Mouse (Mus musculus) layer of hippocampus, postnatal 25 days (tissue): ENCODE results near the gene Serpina3n. TPM values are rescaled to one million over a fixed set of nuclear protein-coding genes. Genes with fewer than 3 reads are reported as not detected.
"Not testable (repeated sequence)": the region's sequence is repeated elsewhere in the genome, so short reads cannot be mapped to it uniquely, and the experiment has no call there.

Source experiments
- DNase-seq, 2 experiments: peaks; one replicate each; pipeline ENCODE4 v3.0.0; 2022; ENCODE audit warnings: mixed read lengths in 2 of 2, low spot score in 1 of 2; ENCODE audit errors: extremely low spot score in 1 of 2
- total RNA-seq, 2 experiments: library from RNA; stranded (reverse); gene quantifications; 2 replicates each; pipeline ENCODE4 v1.2.3; 2021

The Serpina3n gene
- total RNA-seq, 2 experiments from 2014 or later, result 72.2 to 78.7 TPM

DNA sequence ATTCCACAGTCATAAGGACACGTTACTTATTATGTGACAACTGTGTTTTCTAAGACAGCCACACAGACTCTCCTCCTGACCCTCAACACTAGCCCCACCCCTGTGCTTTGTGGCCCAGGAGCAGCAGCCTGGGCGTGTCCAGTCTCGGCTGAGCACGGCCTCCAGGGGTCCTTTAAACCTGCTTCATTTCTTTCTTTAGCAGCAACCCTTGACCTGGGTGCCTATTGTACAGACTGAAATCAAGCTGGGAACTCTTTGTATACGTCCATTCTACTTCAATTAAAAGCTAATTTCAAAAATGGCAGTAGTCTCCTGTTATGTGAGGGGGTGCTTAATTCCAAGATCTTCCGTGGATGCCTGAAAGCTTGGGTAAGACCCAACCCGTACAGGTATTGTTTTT is 26.7 kb downstream of the Serpina3n start:
- no peak for DNase-seq

DNA sequence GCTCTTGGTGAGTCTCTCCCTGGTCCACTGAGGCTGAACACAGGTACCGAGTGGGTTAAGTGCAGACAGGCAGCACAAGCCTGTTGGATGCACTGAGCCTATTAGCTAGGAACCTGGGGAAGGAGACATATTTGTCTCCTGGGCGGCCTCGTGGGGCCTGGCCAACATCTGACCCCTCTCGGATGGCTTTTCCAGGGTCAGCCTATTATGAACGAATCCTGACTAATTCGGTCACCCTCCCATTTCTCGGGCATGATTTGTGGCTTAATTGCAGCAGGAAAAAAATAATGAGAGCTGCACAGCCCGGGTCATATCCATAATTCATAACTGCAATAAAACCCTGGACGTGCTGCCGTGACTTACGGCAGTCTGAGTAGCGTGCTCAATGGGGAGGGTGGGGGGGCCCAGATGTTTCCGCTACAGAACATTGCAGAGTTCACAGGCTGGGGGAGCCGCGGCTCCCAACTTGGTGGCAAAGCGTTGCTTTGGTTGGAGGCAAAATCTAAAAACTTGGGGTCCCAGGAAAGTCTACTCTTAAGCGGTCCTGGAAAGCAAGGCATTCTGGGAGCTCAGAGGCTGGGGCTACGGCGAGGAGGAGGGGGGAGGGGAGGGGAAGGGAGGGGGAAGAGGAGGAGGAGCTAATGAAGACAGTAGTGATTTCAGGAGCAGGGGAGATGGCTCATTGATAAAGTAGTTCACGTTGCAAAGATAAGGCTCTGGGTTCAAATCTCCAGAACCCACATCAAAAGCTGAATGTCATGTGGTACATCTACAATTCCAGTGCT is 27.6 kb downstream of the Serpina3n start:
- no peak for DNase-seq

DNA sequence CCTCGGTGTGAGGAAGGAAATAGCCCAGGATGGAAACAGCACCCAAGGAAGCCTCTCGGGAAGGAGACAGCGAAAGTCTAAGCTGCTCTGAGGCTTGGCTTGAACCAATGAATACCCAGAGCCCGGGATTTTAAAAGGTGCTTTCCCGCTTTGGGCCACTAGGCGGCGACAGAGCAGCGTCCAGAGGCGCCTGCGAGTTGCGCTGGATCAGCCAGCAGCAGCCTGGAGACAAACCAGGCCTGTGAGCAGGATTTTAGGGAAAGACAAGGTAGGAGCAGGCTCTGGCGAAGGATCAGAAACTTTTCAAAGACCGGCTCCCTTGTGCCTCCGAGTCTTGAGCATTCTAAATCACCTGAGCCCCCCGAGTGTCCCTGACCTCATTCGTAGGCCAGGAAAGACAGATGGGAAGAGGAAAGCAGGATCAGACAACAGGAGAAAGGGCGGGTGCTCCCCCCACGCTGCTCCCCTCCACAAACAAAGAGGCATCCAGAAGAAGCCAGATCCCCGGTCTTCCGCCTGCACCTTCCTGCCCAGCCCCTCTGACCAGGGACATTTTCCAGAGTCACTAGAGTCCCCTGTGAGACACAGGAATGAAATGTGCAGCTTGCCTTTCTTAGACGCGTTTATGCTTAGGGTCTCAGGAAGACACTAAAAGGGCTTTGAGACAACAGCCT is 33.7 kb downstream of the Serpina3n start:
- DNase-seq, result peak; percentile 87 to 98

DNA sequence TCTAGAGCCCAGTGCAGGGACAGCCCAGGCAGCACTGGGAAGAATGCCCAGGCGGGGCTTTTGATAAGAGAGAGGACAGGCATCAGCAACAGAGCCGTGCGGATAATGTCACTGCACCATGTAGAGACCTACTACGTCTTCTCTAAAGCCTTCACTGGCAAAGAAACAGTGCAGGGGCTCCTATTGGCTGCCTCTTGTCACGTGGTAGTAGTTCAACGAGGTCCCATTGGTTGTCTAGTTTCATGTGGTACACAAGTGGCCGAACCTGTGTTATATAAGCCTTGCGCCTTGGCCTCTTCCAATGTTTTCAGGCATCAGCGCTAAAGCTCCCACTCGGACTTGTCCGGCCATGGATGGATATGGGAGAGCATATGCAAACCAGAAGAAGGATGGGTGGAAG is 37.2 kb downstream of the Serpina3n start:
- DNase-seq, result no peak

DNA sequence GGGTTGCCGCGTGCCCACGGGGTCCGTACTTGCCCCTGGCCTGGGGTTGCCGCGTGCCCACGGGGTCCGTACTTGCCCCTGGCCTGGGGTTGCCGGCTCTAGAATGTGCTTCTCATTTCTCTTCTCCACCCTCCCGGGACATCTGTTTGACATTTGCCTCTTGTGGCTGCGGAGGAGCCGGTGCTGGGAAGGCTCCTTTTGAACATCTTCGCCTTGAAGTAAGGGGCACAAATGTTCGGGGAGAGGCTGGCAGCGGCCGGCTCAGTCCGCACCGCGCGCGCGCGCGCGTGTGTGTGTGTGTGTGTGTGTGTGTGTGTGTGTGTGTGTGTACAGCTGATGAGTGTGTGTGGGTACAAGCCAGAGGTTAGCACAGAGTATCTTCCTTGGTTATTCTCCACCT is 40.5 kb downstream of the Serpina3n start:
- DNase-seq, result not testable (repeated sequence)

DNA sequence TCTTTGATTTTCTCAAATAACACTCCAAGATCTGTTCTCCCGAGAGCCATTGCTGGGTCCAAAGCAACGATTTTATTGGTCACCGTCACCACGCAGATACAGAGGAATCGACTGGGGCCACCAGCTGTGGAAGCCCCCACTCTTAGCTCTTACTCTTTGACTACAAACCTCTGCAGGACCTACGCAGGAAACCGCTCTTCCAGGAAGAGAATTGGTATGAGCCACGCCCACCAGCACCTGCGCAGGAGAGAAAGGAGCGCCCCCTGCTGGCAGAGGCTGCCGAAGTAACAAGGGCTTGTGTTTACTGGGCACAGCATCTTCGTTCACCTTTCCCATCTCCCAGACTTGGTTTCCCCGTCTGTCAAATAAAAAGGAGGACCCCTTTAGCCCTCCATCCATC is 41.6 kb downstream of the Serpina3n start:
- peak in 1 of 2 experiments; percentile 73 for DNase-seq

DNA sequence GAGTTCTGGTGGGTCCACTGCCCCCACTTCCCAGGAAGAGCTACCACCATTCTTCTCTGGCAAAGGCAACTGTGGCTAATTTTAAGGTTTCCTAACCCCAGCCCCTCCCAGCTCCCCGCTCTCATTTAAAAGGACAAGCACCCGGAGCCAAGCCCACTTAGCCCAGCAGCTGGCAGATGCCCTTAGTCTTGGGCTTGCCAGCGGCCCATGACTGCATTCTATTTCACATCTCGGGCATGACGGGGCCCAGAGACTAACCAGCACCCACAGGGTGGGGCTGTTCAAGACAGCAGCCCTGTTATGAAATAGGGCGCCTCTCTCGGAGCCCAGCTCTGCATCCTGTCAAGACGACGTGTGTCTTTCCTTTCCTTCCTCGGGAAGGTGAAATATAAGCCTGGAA is 43.7 kb downstream of the Serpina3n start:
- DNase-seq, result no peak

DNA sequence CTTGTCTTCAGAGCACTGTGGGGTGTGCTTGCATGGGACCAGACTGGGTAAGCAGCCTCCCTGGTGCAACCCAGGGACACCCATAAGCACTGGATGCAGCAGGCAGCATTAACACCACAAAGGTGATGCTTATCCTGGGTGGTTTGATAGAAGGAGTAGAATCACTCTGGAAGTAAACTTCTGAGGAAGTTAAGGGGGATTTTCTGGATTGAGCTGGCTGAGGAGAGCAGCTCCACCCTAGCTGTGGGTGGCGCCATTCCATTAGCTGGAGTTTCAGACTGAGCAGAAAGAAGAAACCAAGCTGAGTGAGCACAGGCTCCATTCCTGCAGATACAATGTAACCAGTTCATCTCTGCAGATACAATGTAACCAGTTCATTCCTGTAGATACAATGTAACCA is 46.5 kb downstream of the Serpina3n start:
- no peak for DNase-seq

DNA sequence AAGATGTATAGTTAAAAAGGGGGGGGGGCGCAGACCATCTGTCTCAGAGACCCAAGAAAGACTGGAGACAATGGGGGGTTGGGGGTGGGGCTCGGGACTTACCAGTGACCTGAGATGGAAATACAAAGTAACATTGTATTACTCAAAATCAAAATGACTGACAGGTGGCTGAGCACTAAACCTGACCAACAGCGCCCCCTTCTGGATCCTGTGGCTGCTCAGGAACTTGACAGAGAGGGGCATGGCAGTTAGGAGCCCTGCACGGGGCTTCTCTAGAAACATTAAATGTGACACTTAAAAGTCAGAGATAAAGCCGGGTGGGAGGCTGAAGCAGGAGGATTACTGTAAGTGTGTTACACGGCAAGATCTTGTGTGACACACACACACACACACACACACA is 52.8 kb downstream of the Serpina3n start:
- DNase-seq, result no peak

DNA sequence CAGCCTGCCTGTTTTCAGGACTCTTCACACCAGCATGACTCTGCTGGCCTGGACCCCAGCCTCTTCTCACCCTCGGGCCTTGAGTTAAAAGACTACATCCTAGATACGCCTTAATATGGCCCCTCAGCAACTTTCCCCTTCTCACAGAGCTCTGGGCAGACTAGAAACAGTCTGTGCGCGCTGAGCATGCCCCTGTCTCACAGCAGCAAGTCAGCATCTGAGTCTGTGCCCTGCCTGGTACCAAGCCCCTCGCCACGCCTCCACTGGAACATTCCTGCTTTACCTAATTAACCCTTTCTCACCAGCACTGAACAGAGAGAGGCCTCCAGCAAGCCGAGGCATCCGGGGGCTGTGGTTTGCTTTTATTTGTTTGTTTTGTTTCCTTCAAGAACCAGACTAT is 54.8 kb downstream of the Serpina3n start:
- no peak for DNase-seq

Other genes with a start within 250 kb of the Serpina3n start
- gene Serpina3f, start 192.2 kb upstream of the Serpina3n start, total RNA-seq, result not detected
- 1 to 10 TPM in 1 of 2 experiments, not detected in 1; 2.7 TPM for gene Serpina3g, start 170.5 kb upstream of the Serpina3n start, total RNA-seq
- gene Serpina3i, start 143.6 kb upstream of the Serpina3n start, total RNA-seq, result 1 to 10 TPM; 1.1 to 1.5 TPM
- gene Serpina3j, start 92.2 kb upstream of the Serpina3n start, total RNA-seq, result not detected
- not detected for gene Serpina3k, start 68.2 kb upstream of the Serpina3n start, total RNA-seq
- under 1 TPM; 0.49 to 0.52 TPM for gene Serpina3m, start 68.2 kb upstream of the Serpina3n start, total RNA-seq
- gene Gsc, start 66.6 kb downstream of the Serpina3n start, total RNA-seq, result not detected